Mouse (Mus musculus): ENCODE measurements around the gene Itpkb.

DNA sequence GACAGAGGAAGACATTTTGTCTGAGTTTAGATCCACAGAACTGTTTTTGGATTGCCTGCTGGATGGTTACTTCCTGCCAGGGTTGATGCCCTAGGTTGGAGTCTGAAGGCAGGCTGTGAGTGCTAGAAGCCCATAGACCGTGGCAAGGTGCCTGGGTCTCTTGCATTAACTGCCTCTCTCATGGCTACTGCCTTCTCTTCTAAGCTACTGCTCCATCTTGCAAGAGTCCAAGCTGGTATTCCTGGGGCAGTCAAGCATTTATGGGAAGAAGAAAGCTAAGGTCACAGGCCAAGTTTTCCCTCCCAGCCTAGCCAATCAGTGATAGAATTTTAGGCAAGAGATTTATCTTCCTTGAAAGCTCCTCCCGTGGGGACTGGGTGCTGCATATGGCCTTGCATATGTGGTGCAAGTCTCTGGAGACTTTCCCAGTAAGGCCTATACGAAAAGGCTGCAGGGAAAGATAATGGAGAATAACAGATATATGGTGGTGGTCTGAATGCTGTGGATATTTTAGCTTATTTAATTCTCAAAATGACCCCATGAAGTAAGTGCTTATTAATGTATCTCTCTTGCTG, 36.8 kb downstream of the Itpkb start:
- no peak for TF ChIP-seq CTCF (IDR thresholded peaks at IDR 0.05)
- TF ChIP-seq EP300 (IDR thresholded peaks at IDR 0.05) = no peak

All from lung, postnatal 0 days (tissue).